Mouse (Mus musculus) embryonic facial prominence, embryonic 15.5 days (tissue): ENCODE results near the gene Kcnmb4. TPM values are rescaled to one million over a fixed set of nuclear protein-coding genes. Genes with fewer than 3 reads are reported as not detected.

Experiments used
- ATAC-seq: fragments of 200-750 bp; cut with Nextera tagmentation; 2 replicates; pipeline ENCODE4 v1.8.0; 2017; ENCODE audit warnings: low read depth, moderate TSS enrichment; ENCODE audit not compliant: insufficient number of reproducible peaks, low FRiP score, low TSS enrichment
- H3K27ac ChIP-seq: fragments of 300-500 bp; sonication (generic); replicated peaks from 2 replicates; pipeline ENCODE4 v1.5.1; 2015; ENCODE audit warnings: mild to moderate bottlenecking, inconsistent platforms
- H3K27me3 ChIP-seq: fragments of 300-500 bp; sonication (generic); 2 replicates; pipeline ENCODE4 v1.6.1; 2015; ENCODE audit warnings: inconsistent platforms
- H3K36me3 ChIP-seq: fragments of 300-500 bp; sonication (generic); 2 replicates; pipeline ENCODE4 v1.6.1; 2015; ENCODE audit warnings: mild to moderate bottlenecking, inconsistent platforms
- H3K4me1 ChIP-seq: fragments of 300-500 bp; sonication (generic); 2 replicates; pipeline ENCODE4 v1.6.1; 2015; ENCODE audit warnings: inconsistent platforms
- H3K4me2 ChIP-seq: fragments of 300-500 bp; sonication (generic); replicated peaks from 2 replicates; pipeline ENCODE4 v1.6.1; 2015; ENCODE audit warnings: mild to moderate bottlenecking, inconsistent platforms
- H3K4me3 ChIP-seq: fragments of 300-500 bp; sonication (generic); replicated peaks from 2 replicates; pipeline ENCODE4 v1.5.1; 2015; ENCODE audit warnings: mild to moderate bottlenecking, inconsistent platforms
- H3K9ac ChIP-seq: fragments of 300-500 bp; sonication (generic); 2 replicates; pipeline ENCODE4 v1.6.1; 2015; ENCODE audit warnings: inconsistent platforms
- H3K9me3 ChIP-seq: fragments of 300-500 bp; sonication (generic); replicated peaks from 2 replicates; pipeline ENCODE4 v1.6.1; 2016; ENCODE audit warnings: inconsistent platforms
- WGBS: fragments of 180-500 bp; shearing (Covaris S2); methylation state at CpG from one replicate; pipeline ENCODE4 v1.1.7; 2015; 5-methylcytosine and 5-hydroxymethylcytosine counted together
- polyA plus RNA-seq: library from polyadenylated mRNA; unstranded; fragments of >200 nt; fragmentation: Nextera tagmentation; extraction: Ambion mirVana; gene quantifications from 2 replicates; pipeline ENCODE4 v1.2.1, GENCODE M21; 2015

The Kcnmb4 gene
- polyA plus RNA-seq, 1 experiment from 2014 or later, result 9.8 TPM

DNA sequence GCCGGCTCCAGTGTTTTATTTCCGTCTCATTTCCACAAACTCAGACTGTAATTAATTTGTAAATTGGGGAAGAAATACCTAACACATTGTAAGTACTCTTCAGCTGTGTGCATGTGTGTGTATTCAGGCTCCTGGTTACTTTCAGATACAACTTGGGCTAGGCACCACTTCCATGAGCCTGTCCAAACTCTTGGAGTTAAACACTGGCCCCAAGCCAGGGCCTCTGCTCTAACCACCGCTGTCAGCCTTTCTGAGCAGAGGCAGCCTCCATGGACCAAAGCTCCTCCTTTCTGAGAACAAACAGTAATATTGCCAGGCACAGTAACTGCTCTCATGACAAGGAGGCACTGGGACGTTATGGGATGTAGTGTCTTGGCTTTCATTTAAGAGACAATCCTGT lies 96.8 kb downstream of the Kcnmb4 start:
- 65% methylated on average over 4 of the region's 4 CpGs for WGBS
- no peak overlapping the region for H3K9ac ChIP-seq
- no peak for ATAC-seq
- no peaks in the 10 kb centered on the region for H3K27me3 ChIP-seq
- no peaks in the 10 kb centered on the region for H3K4me1 ChIP-seq
- H3K4me2 ChIP-seq, result no peak overlapping the region
- H3K4me3 ChIP-seq, result no peak overlapping the region
- no peaks in the 10 kb centered on the region for H3K9me3 ChIP-seq
- no peak overlapping the region for H3K27ac ChIP-seq
- H3K36me3 ChIP-seq, result no peaks in the 10 kb centered on the region

DNA sequence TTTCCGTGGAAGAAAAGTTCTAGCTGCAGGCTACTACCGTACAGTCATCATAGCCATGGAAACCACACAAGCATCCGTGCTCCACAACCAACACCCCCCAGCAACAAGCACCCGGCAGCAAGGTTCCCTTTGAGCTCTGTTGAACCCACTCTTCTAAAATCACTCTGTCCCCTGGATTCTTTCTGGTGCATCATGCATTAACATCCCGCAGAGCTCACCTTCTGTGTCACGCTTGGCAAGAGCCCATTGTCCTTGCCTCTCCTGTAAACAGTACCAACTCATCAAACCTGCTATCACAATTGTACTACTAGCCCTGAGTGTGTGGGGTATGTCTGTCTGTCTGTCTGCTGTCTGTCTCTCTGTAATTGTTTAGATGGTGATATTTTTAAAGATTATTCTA lies 99.6 kb downstream of the Kcnmb4 start:
- no peak for ATAC-seq

GRCm38 (mm10) chr10:116370991-116371725 lies 102.5 kb downstream of the Kcnmb4 start:
- no peak overlapping the region for H3K9ac ChIP-seq
- no peak overlapping the region for H3K4me3 ChIP-seq
- no peaks in the 10 kb centered on the region for H3K4me1 ChIP-seq
- no peaks in the 10 kb centered on the region for H3K36me3 ChIP-seq
- no peak overlapping the region for H3K4me2 ChIP-seq
- ATAC-seq, result no peak
- WGBS, result 50% methylated on average over 6 of the region's 6 CpGs
- no peaks in the 10 kb centered on the region for H3K27me3 ChIP-seq
- H3K27ac ChIP-seq, result no peak overlapping the region
- no peaks in the 10 kb centered on the region for H3K9me3 ChIP-seq

More for the DNA sequence above, 99.6 kb downstream of the Kcnmb4 start:
- no peak overlapping the region for H3K27ac ChIP-seq
- no peak overlapping the region for H3K4me3 ChIP-seq
- no peaks in the 10 kb centered on the region for H3K9me3 ChIP-seq
- H3K4me1 ChIP-seq, result no peaks in the 10 kb centered on the region
- H3K36me3 ChIP-seq, result no peaks in the 10 kb centered on the region
- no peak overlapping the region for H3K9ac ChIP-seq
- H3K27me3 ChIP-seq, result no peaks in the 10 kb centered on the region
- no peak overlapping the region for H3K4me2 ChIP-seq
- 89% methylated on average over 6 of the region's 6 CpGs for WGBS

Other genes starting within 250 kb of the Kcnmb4 start
- 2.9 and 3.7 TPM in 2 replicates for gene Ptprb, start 198.4 kb downstream of the Kcnmb4 start, polyA plus RNA-seq
- 98.1 and 100 TPM in 2 replicates for gene Cnot2, start 107.6 kb upstream of the Kcnmb4 start, polyA plus RNA-seq